Mouse (Mus musculus) megakaryocyte progenitor cell, adult 5-6 weeks (primary cell): ENCODE results near the gene Lypd3. TPM values are rescaled to one million over a fixed set of nuclear protein-coding genes. Genes with fewer than 3 reads are reported as not detected.

Experiments used
- ATAC-seq: replicated peaks from 2 replicates; pipeline ENCODE4 v1.8.0; 2016; ENCODE audit warnings: mild to moderate bottlenecking, moderate TSS enrichment, inconsistent platforms; ENCODE audit not compliant: poor library complexity
- total RNA-seq, 2 experiments: library from RNA; stranded (forward) in 1 of 2; stranded (reverse) in 1 of 2; fragments of 157-497, 149-512 nt in 1 of 2; fragments of 200-1000 nt in 1 of 2; gene quantifications; 2 replicates each; pipeline versions ENCODE4 v1.2.3 to v1.2.4; 2015 to 2017

Lypd3 gene
- total RNA-seq (2015) (not detected in 2 replicates), total RNA-seq (2017) (not detected in 2 replicates)

GRCm38 (mm10) chr7:24636264-24636663 lies at the start of gene Lypd3:
Lypd3 (plus strand) TSS chr7:24636550.
- ATAC-seq: no peak

GRCm38 (mm10) chr7:24586828-24587227 lies 49.5 kb upstream of the Lypd3 start:
- peak; percentile 78 for ATAC-seq

GRCm38 (mm10) chr7:24587330-24588105 lies 48.8 kb upstream of the Lypd3 start, which contains the start of the genes Ethe1 and Zfp575:
Ethe1 (plus strand) TSS chr7:24587543.
Zfp575 (minus strand) TSS chr7:24587641.
- ATAC-seq: peak; percentile 22; the same call in 1 of the 2 replicates

- peak; percentile 37 for ATAC-seq
Measured at GRCm38 (mm10) chr7:24588336-24588735, 48.0 kb upstream of the Lypd3 start.

GRCm38 (mm10) chr7:24591735-24592134 lies 44.6 kb upstream of the Lypd3 start:
- ATAC-seq: peak; percentile 35

- ATAC-seq: no peak
Measured at GRCm38 (mm10) chr7:24592163-24592562, 44.2 kb upstream of the Lypd3 start.

- no peak for ATAC-seq
Measured at GRCm38 (mm10) chr7:24592781-24593180, 43.6 kb upstream of the Lypd3 start.

DNA sequence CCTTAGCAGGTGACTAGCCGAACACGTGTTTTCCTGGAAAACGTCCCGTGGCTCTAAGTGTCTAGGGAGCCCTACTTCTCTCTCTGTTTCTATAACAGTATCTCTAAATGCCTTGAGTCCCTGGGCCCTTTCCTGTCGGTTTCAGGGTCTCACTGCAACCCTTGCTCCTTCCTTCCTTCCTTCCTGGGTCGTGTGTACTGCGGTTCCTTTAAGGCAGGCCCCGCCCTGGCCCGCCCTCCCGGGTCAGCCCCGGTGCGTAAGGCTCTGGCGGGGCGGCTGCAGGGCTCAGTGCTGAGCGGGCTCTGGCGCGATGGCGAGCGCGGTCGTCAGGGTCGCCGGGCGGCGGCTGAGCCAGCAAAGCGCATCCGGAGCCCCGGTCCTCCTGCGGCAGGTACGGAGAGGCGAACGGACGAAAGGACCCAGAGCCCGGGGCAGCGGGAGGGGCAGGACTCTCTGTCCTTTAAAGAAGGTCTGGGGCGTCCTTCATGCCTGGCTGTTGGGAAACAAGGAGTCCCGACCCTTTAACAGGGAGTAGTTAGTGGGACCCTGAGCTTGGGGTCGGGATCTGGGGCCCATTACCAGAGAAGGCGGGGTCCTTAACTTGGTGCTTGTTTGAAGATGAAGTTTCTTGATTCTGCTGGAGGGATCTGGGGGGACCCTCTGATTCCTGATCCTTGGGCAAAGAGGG lies 42.6 kb upstream of the Lypd3 start:
- peak; percentile 70 for ATAC-seq

- ATAC-seq: no peak
Measured at GRCm38 (mm10) chr7:24594309-24594803, 42.0 kb upstream of the Lypd3 start.

GRCm38 (mm10) chr7:24595464-24595863 lies 40.9 kb upstream of the Lypd3 start:
- peak; percentile 61 for ATAC-seq

DNA sequence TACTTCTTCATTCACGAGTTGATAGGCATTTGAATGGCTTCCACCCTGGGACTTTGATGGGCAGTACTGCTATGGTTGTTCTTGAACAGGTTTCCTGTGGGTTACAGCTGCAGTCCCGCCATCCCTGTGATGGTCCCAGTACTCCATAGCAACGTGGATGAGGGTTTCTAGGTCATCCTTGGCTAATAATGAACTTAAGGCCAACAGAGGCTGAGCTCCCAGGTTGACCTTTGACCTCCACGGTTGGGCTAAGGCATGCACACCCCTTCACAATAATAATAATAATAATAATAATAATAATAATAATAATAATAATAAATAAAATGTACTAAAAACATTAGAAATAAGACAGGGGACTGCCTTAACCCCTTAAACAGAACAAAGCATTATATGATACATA lies 38.2 kb upstream of the Lypd3 start:
- ATAC-seq: no peak

- 0 out of 2 replicates have a peak, but pooled peaks have one; percentile 40 for ATAC-seq
Measured at GRCm38 (mm10) chr7:24599211-24600067, 36.9 kb upstream of the Lypd3 start.

GRCm38 (mm10) chr7:24600941-24601597 lies 35.3 kb upstream of the Lypd3 start:
- ATAC-seq: peak; percentile 100

GRCm38 (mm10) chr7:24605561-24605960 lies 30.8 kb upstream of the Lypd3 start:
- no peak for ATAC-seq

DNA sequence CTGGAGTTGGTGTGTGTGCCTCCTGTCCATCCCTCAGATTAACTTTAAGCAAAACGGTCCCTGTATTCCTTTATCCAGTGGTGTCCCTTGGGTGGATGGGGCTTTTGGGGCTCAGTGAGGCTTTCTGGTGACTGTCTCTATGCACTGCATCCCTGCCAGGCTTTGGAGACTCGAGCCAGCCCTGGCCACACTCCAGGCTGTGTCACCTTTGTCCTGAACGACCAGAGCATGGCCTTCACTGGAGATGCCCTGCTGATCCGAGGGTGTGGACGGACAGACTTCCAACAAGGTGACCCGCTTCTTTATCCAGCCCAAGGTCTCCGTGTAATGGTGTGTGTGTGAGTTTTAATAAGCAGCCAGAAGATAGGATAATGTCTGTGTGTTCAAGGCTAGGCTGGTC lies 30.3 kb upstream of the Lypd3 start:
- ATAC-seq: no peak

DNA sequence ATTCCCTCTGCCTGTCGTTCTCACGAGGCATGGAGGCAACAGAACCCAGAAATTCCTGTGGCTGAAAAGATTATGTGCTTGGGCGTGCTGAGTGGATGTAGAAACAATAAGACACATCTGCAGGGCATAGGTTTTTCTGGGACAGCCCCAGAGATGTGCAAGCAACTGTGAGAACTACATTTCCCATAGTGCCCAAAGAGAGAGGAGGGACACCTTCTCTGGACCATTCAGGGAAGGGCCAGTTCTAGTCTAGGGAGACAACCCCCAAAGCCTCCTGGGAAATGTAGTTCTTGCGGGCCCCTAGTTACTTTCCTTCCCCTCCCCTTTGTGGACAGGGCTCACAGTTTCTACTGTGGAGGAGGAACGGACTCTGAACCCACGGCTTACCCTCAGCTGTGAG lies 28.3 kb upstream of the Lypd3 start:
- peak; percentile 77 for ATAC-seq

GRCm38 (mm10) chr7:24608561-24608960 lies 27.8 kb upstream of the Lypd3 start:
- ATAC-seq: peak; percentile 24; the same call in 1 of the 2 replicates

- ATAC-seq: peak; percentile 27
Measured at GRCm38 (mm10) chr7:24610144-24610878, 26.0 kb upstream of the Lypd3 start, which contains the start of gene Phldb3. Phldb3 (plus strand) TSS chr7:24610763.

DNA sequence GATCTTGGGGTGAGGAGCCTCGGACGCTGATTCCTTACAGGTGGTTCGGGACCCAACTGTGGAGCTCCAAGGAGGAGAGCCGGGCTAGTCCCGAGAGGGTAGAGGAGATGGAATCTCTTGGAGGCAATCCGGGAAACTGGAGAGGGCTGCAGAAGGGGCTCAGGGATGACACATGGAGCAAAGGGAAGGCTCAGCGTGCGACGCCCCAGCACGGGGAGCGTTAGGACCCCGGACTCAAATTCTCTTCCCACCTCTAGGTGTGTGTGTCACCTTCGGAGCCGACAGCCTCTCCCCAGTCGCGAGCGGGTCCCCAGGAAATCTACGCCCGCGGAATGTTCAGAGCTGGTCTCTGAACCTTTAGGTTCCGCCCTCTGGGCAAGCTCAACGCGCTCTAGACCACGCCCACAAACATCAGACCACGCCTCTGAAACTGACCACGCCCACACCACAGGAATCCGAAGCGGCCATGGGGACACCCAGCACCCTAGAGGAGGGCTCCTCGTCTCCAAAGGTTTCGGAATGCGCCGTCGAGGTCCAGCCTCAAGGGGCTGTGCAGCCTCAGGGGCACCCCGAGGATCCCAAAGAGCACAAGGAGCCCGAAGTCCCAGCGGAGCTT lies 25.4 kb upstream of the Lypd3 start:
- peak; percentile 79 for ATAC-seq
